In the genomic region with DNA sequence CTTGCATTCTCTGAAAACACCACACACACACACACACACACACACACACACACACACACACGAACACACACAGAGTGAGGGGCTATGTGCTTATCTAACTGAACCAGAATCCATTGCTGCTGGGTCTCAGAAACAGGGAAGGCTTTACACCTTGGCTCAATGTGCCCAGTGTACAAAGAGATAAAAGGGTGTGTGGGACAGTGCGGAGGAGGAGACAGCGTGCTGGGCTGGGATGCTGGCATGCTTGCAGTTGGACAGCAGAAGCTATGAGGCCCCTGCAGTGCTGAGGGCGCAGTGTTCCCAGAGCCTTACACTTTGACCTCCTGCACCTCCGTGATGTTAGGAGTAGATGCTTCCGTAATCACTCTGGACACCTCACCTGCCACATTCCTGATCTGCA, we compare ENCODE assay signal across 17 mouse cellular contexts. TPM values are rescaled to one million over a fixed set of nuclear protein-coding genes. Genes with fewer than 3 reads are reported as not detected.
DNase-seq lines count a peak whose midpoint lies in the region; ATAC-seq and TF ChIP-seq lines count a peak whose summit lies in the region.
"Had no signal": no experiment of that assay in that cellular context is flagged by ENCODE, and none has a peak within 500 bp of the region (broad histone marks: within the 10 kb centered on the region; RNA-seq: fewer than 3 reads in every experiment).

No protein-coding gene starts in this region.

- ATAC-seq in kidney, embryonic 15.5 days (replicated peaks; ENCODE audit: low FRiP score) = 0 out of 2 replicates have a peak, but pooled peaks have one; percentile 38
- ATAC-seq in kidney, embryonic 16.5 days (ENCODE audit: low FRiP score, low TSS enrichment) = no peak; the same call in 1 of the 2 replicates
- ATAC-seq in erythroblast, adult 5-6 weeks (replicated peaks; ENCODE audit: low FRiP score, poor library complexity, severe bottlenecking) = peak; percentile 24; the same call in 1 of the 2 replicates
- peak; percentile 89 for ATAC-seq in liver, embryonic 14.5 days (ENCODE audit: insufficient read depth)
- ATAC-seq in granulocyte monocyte progenitor cell, adult 5-6 weeks (replicated peaks; ENCODE audit: poor library complexity, severe bottlenecking) = no peak
- no peak for ATAC-seq in midbrain, embryonic 15.5 days (replicated peaks)
- ATAC-seq: forebrain, embryonic 16.5 days had no signal

- DNase-seq in liver, embryonic 14.5 days (ENCODE audit: low read depth in 3 of 3, low spot score in 3 of 3) = peak; percentile 58 to 63 (median 59)
- DNase-seq in yolk sac, embryonic 10.5 days (ENCODE audit: low spot score) = peak; percentile 38
- DNase-seq: adrenal gland, postnatal 14 days; cerebellum, postnatal 14 days; kidney, postnatal 4 days; retina, postnatal 1 day; thymus, postnatal 4 days had no signal

- H3K27me3 ChIP-seq in kidney, embryonic 15.5 days = peaks cover 27% of the 10 kb centered on the region
- H3K27me3 ChIP-seq in kidney, embryonic 16.5 days (ENCODE audit: insufficient read depth, low read length) = peaks cover 25% of the 10 kb centered on the region
- peaks cover 14% of the 10 kb centered on the region for H3K27me3 ChIP-seq in liver, embryonic 14.5 days (ENCODE audit: control insufficient read depth, insufficient read depth, low read length)
- H3K27me3 ChIP-seq in midbrain, embryonic 15.5 days (replicated peaks) = peaks cover 17% of the 10 kb centered on the region

- peaks cover 12% of the 10 kb centered on the region for H3K4me1 ChIP-seq in kidney, embryonic 15.5 days
- H3K4me1 ChIP-seq in kidney, embryonic 16.5 days (ENCODE audit: insufficient read depth, low read length) = no peaks in the 10 kb centered on the region
- H3K4me1 ChIP-seq in liver, embryonic 14.5 days (replicated peaks; ENCODE audit: control insufficient read depth in 2 of 2, insufficient read depth in 2 of 2, low read length in 1 of 2) = peaks cover 25 to 40% of the 10 kb centered on the region in 2 experiments
- H3K4me1 ChIP-seq in midbrain, embryonic 15.5 days = peaks cover 3% of the 10 kb centered on the region; the same call in 1 of the 2 replicates

- 84% methylated on average over 6 of the region's 6 CpGs for WGBS in kidney, embryonic 15.5 days
- WGBS in kidney, embryonic 16.5 days = 73% methylated on average over 6 of the region's 6 CpGs
- WGBS in liver, embryonic 14.5 days (ENCODE audit: insufficient replicate concordance) = 21% methylated on average over 6 of the region's 6 CpGs
- WGBS in midbrain, embryonic 15.5 days = 89% methylated on average over 6 of the region's 6 CpGs

- no peak overlapping the region for H3K27ac ChIP-seq in kidney, embryonic 15.5 days
- no peak overlapping the region for H3K27ac ChIP-seq in kidney, embryonic 16.5 days (ENCODE audit: low read length)
- H3K27ac ChIP-seq in liver, embryonic 14.5 days = no peak overlapping the region
- no peak overlapping the region for H3K27ac ChIP-seq in midbrain, embryonic 15.5 days
- H3K27ac ChIP-seq: heart, embryonic 13.5 days; midbrain, embryonic 10.5 days; neural tube, embryonic 15.5 days had no signal

- H3K9ac ChIP-seq in kidney, embryonic 15.5 days = no peak overlapping the region
- H3K9ac ChIP-seq in kidney, embryonic 16.5 days (replicated peaks; ENCODE audit: low read length) = no peak overlapping the region
- H3K9ac ChIP-seq in liver, embryonic 14.5 days (replicated peaks) = no peak overlapping the region
- no peak overlapping the region for H3K9ac ChIP-seq in midbrain, embryonic 15.5 days
- H3K9ac ChIP-seq: heart, embryonic 13.5 days; neural tube, embryonic 15.5 days had no signal

- H3K9me3 ChIP-seq in kidney, embryonic 15.5 days (replicated peaks) = no peaks in the 10 kb centered on the region
- H3K9me3 ChIP-seq in kidney, embryonic 16.5 days (ENCODE audit: low read length) = no peaks in the 10 kb centered on the region
- no peaks in the 10 kb centered on the region for H3K9me3 ChIP-seq in liver, embryonic 14.5 days (ENCODE audit: control insufficient read depth, low read length)
- H3K9me3 ChIP-seq in midbrain, embryonic 15.5 days = no peaks in the 10 kb centered on the region
- H3K9me3 ChIP-seq: heart, embryonic 13.5 days; midbrain, embryonic 10.5 days; neural tube, embryonic 15.5 days had no signal

- no peak for TF ChIP-seq CTCF in liver, embryonic 14.5 days (IDR thresholded peaks at IDR 0.05; ENCODE audit: low read depth)

- no peaks in the 10 kb centered on the region for H3K36me3 ChIP-seq in kidney, embryonic 15.5 days
- no peaks in the 10 kb centered on the region for H3K36me3 ChIP-seq in kidney, embryonic 16.5 days (ENCODE audit: insufficient read depth, low read length)
- H3K36me3 ChIP-seq in liver, embryonic 14.5 days (replicated peaks; ENCODE audit: control insufficient read depth, insufficient read depth, low read depth) = no peaks in the 10 kb centered on the region
- no peaks in the 10 kb centered on the region for H3K36me3 ChIP-seq in midbrain, embryonic 15.5 days (replicated peaks)
- H3K36me3 ChIP-seq: heart, embryonic 13.5 days; midbrain, embryonic 10.5 days; neural tube, embryonic 15.5 days had no signal

- no peak overlapping the region for H3K4me2 ChIP-seq in kidney, embryonic 15.5 days
- no peak overlapping the region for H3K4me2 ChIP-seq in kidney, embryonic 16.5 days (replicated peaks; ENCODE audit: low read depth, low read length)
- H3K4me2 ChIP-seq in liver, embryonic 14.5 days (ENCODE audit: low read depth) = peak overlapping the region; percentile 33
- no peak overlapping the region for H3K4me2 ChIP-seq in midbrain, embryonic 15.5 days
- H3K4me2 ChIP-seq: heart, embryonic 13.5 days; neural tube, embryonic 15.5 days had no signal

- H3K4me3 ChIP-seq in kidney, embryonic 15.5 days (replicated peaks) = no peak overlapping the region
- no peak overlapping the region for H3K4me3 ChIP-seq in kidney, embryonic 16.5 days (ENCODE audit: low read length)
- H3K4me3 ChIP-seq in liver, embryonic 14.5 days (ENCODE audit: insufficient read depth in 1 of 2, low read depth in 2 of 2, low read length in 2 of 2) = no peak overlapping the region
- no peak overlapping the region for H3K4me3 ChIP-seq in midbrain, embryonic 15.5 days
- H3K4me3 ChIP-seq: heart, embryonic 13.5 days; midbrain, embryonic 10.5 days; neural tube, embryonic 15.5 days had no signal

- TF ChIP-seq EP300 in liver, embryonic 14.5 days (IDR thresholded peaks at IDR 0.05; ENCODE audit: low read depth) = peak; percentile 86

RNA-seq across cellular contexts. Expression of a gene that starts 38.5 kb away (rescaled TPM):
- polyA plus RNA-seq in kidney, embryonic 15.5 days (2015; fragmentation: Nextera tagmentation; extraction: Ambion mirVana) = 54.1 and 55.1 TPM in 2 replicates
- 54.1 and 54.4 TPM in 2 replicates for polyA plus RNA-seq in kidney, embryonic 16.5 days (2015; fragmentation: Nextera tagmentation; extraction: Ambion mirVana)
- total RNA-seq in erythroblast, adult 5-6 weeks (2015; ENCODE audit: low replicate concordance) = 27.3 and 28.4 TPM in 2 replicates
- total RNA-seq in erythroblast, adult 5-6 weeks (2017; ENCODE audit: low replicate concordance) = 16.9 and 35.0 TPM in 2 replicates
- 14.5 and 20.7 TPM in 2 replicates for polyA plus RNA-seq in liver, embryonic 14.5 days (2012; rRNA removed)
- 26.6 and 31.9 TPM in 2 replicates for polyA plus RNA-seq in liver, embryonic 14.5 days (2014; fragmentation: Nextera tagmentation; extraction: Ambion mirVana)
- 45.1 and 73.9 TPM in 2 replicates for total RNA-seq in granulocyte monocyte progenitor cell, adult 5-6 weeks (2014; fragmentation: Nextera tagmentation)
- 82.6 and 103 TPM in 2 replicates for total RNA-seq in granulocyte monocyte progenitor cell, adult 5-6 weeks (2017)
- polyA plus RNA-seq in midbrain, embryonic 15.5 days (2015; fragmentation: Nextera tagmentation; extraction: Ambion mirVana) = 50.5 and 56.4 TPM in 2 replicates

RNA-seq across cellular contexts. Expression of a gene that starts 47.8 kb away (rescaled TPM):
- 0.72 and 1.4 TPM in 2 replicates for polyA plus RNA-seq in kidney, embryonic 15.5 days (2015; fragmentation: Nextera tagmentation; extraction: Ambion mirVana)
- 1.1 TPM in 2 replicates for polyA plus RNA-seq in kidney, embryonic 16.5 days (2015; fragmentation: Nextera tagmentation; extraction: Ambion mirVana)
- 3.3 and 5.4 TPM in 2 replicates for total RNA-seq in erythroblast, adult 5-6 weeks (2015; ENCODE audit: low replicate concordance)
- 0.26 and 2.9 TPM in 2 replicates for total RNA-seq in erythroblast, adult 5-6 weeks (2017; ENCODE audit: low replicate concordance)
- 7.8 and 10.0 TPM in 2 replicates for polyA plus RNA-seq in liver, embryonic 14.5 days (2012; rRNA removed)
- polyA plus RNA-seq in liver, embryonic 14.5 days (2014; fragmentation: Nextera tagmentation; extraction: Ambion mirVana) = 4.8 and 6.0 TPM in 2 replicates
- not detected in 2 replicates for total RNA-seq in granulocyte monocyte progenitor cell, adult 5-6 weeks (2014; fragmentation: Nextera tagmentation)
- 4.6 and 18.8 TPM in 2 replicates for total RNA-seq in granulocyte monocyte progenitor cell, adult 5-6 weeks (2017)
- 0.21 and 0.42 TPM in 2 replicates for polyA plus RNA-seq in midbrain, embryonic 15.5 days (2015; fragmentation: Nextera tagmentation; extraction: Ambion mirVana)
- total RNA-seq: layer of hippocampus, postnatal 25 days had no signal
- polyA plus RNA-seq: forebrain, embryonic 16.5 days had no signal

Comparison
In these comparisons a context has a peak if more than half of its experiments do, and no peak if none do; other contexts are left out.
1. ATAC-seq: peak in kidney, embryonic 15.5 days (single experiment), erythroblast, adult 5-6 weeks (single experiment) and liver, embryonic 14.5 days (single experiment); none in kidney, embryonic 16.5 days (single experiment), granulocyte monocyte progenitor cell, adult 5-6 weeks (single experiment) and midbrain, embryonic 15.5 days (single experiment).